Mouse (Mus musculus) natural killer cell, adult 2 months (primary cell): ENCODE data around the gene Col23a1.

Source experiments
- DNase-seq, 2 experiments: peaks; one replicate each; pipeline ENCODE4 v3.0.0; 2022; ENCODE audit warnings: low spot score in 2 of 2

Col23a1 gene

GRCm38 (mm10) chr11:51289564-51290041 is at the start of gene Col23a1:
Col23a1 (plus strand) TSS chr11:51289920.
- peak in 1 of 2 experiments; percentile 29 for DNase-seq

DNA sequence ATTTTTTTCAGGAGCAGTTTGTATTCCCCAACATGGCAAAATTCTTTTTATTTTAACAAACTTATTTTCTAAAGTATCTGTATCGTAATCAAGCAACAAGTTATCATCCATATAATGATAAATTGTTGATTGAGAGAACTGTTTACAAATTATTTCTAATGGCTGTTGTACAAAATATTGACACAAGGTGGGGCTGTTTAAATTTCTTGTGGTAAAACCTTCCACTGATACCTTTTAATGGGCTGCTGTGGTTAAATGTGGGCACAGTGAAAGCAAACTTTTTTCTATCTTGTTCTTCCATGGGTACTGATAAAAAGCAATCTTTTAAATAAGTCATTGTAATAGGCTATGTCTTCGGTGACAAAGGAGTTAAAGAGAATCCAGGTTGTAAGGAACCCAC is 46.8 kb upstream of the Col23a1 start:
- DNase-seq: no peak

DNA sequence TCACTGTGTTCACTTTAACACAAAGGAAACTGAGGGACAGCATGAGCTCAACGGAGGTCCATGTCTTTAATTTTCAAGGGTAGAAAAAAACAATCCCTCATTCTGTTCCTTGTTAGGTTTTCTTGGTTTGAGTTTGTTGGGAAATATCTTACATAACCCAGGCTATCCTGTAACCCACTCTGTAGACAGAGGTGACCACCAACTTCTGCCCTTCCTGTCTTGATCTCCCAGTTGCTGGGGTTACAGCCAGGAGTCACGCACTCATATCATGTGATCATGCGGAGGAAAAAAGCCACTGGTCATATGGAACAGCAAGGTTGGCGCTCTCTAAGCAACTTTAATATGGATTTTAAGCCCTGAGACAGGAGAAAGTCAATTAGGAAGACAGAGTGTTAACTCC is 32.7 kb upstream of the Col23a1 start:
- DNase-seq: no peak

DNA sequence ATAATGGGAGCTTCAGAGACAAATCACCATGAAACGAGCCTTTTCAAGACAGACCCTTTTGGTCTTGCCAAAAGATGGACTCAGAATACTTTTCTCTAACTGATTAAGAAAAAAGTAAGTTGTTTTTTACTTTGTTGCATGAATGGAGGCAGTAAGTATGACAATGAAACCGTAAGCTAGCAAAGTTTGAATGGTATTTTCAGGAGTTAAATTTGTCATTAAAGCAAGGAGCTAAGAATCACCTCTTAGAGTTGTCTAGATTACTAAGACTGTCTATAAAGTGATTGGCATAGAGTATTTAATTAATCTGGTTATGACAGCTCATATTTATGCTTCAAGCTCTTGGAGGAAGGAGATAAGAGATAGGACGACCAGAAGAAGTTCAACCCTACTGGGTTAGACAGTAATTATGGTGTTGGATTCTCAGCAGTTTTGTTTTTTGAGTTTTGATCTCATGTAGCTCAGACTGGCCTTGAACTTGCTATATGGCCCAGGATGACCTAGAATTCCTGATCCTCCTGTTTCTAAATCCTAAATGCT is 28.0 kb upstream of the Col23a1 start, which contains the start of gene Clk4:
Clk4 (plus strand) TSS at position 51 of the 540 bp plus-strand sequence.
- no peak for DNase-seq

DNA sequence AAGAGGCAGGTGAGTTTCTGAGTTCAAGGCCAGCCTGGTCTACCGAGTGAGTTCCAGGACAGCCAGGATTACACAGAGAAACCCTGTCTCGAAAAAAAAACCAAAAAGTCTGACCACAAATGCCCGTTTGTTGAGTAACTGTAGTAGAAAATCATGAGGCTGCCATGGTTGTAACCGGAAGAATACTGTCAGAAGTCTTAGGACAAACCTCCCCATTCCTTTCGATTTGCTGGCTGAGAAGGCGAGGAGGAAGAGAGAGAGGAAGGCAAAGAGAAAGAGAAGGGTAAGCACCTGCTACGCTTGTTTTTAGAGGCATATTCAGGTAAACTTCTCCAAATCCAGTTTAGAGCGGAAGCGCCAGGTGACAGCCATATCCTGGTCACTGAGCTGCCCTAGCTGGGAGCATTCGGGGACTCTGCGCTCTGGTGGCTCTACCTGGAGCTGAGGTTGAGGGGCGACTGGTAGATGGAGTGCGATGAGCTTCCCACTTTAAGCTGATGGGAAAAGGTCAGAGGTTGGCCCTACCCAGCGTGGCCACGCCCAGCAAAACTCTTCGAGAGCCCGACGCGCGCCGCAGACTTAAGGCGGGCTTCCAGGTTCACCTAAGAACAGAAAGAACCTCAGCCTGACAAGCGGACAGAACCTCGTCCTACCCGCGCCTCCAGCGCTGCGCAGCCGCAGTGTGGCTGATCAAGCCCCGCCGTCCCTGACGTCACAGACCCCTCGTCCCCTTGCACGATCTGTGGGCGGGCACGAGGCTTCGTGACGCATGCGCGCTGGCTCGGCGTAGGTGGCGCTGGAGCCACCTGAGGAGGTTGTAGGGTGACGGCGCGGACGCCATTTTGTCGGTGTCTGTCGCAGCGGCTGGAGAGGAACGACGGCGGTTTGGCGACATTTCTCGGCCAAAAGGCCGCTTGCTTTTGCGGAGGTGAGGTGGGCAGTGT is 27.1 kb upstream of the Col23a1 start, which contains the start of gene BC049762:
BC049762 (minus strand) TSS at position 705 of the 944 bp plus-strand sequence.
- DNase-seq: peak; percentile 99

DNA sequence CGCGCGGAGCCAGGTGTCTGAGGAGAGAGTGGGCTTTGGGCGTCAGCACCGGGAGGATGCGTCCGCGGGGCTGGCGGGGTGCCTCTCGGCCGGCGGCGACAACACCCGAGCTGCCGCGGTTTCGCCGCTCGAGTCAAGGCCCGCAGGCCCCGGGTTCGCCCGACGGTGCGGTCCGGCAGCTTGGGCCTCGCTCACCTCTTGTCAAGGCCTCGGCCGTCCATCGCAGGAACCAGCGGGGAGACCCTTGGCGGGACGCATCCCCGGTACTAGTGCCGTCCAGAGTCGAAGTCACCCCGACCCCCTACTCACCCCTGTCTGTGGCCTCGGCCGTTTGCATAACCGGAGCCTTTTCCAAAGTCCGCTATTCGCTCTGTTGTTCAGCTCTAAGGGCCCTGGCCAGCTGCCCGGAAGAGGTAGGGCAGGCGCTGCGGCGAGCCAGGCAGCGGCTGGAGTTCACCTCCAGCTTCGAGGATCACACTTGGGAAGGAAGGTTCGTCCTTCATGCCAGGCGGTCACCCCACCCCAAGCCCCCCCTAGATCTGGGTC is 26.4 kb upstream of the Col23a1 start:
- DNase-seq: no peak

- DNase-seq: peak; percentile 53 to 67
Observed at GRCm38 (mm10) chr11:51264352-51264751, 25.4 kb upstream of the Col23a1 start.

DNA sequence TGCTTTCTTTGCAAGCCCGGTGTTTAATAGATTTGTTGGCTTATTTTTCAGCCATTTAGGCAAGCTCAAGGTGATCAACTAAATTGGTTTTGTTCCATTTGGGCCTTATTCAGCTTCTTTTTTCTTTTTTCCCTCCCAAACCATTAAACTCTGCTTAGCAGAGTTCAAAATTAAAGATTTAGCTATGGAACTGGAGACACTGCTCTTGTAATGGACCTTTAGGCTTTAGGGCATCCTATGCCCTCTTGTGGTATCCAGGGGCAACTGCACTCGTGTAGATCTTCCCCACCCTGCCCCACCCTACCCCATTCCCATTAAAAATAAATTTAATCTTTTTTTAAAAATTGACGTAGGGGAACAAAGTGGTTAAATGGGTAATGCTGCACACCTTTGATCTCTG is 24.4 kb upstream of the Col23a1 start:
- no peak for DNase-seq

DNA sequence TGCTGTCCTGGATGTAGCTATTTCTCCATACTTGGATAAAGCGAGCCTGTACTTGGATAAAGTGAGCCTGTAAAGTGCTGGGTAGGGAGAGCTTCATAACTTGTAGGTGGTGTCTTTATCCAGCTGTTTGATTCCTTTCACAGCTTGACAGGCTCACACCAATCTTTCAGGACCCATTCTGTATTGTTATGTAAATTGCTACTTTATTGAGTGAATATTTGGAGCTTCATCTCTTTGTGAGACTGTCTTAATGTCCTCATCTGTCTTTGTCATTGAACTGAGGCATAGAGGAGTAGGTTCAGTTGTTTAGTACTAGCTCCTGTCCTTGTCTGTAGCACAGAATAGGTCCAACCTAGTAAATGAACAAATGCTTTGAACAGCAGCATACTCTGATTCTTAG is 15.3 kb upstream of the Col23a1 start:
- DNase-seq: no peak

GRCm38 (mm10) chr11:51290066-51290955 is 591 bp downstream of the Col23a1 start:
- DNase-seq: no peak

- no peak for DNase-seq
Observed at GRCm38 (mm10) chr11:51293956-51294530, 4.3 kb downstream of the Col23a1 start.

GRCm38 (mm10) chr11:51295742-51296141 is 6.0 kb downstream of the Col23a1 start:
- DNase-seq: no peak

- DNase-seq: no peak
Observed at GRCm38 (mm10) chr11:51298691-51299090, 9.0 kb downstream of the Col23a1 start.

GRCm38 (mm10) chr11:51302396-51302795 is 12.7 kb downstream of the Col23a1 start:
- DNase-seq: no peak

GRCm38 (mm10) chr11:51303981-51304553 is 14.3 kb downstream of the Col23a1 start:
- no peak for DNase-seq

- no peak for DNase-seq
Observed at GRCm38 (mm10) chr11:51308306-51308705, 18.6 kb downstream of the Col23a1 start.

- DNase-seq: no peak
Observed at GRCm38 (mm10) chr11:51311846-51312245, 22.1 kb downstream of the Col23a1 start.

DNA sequence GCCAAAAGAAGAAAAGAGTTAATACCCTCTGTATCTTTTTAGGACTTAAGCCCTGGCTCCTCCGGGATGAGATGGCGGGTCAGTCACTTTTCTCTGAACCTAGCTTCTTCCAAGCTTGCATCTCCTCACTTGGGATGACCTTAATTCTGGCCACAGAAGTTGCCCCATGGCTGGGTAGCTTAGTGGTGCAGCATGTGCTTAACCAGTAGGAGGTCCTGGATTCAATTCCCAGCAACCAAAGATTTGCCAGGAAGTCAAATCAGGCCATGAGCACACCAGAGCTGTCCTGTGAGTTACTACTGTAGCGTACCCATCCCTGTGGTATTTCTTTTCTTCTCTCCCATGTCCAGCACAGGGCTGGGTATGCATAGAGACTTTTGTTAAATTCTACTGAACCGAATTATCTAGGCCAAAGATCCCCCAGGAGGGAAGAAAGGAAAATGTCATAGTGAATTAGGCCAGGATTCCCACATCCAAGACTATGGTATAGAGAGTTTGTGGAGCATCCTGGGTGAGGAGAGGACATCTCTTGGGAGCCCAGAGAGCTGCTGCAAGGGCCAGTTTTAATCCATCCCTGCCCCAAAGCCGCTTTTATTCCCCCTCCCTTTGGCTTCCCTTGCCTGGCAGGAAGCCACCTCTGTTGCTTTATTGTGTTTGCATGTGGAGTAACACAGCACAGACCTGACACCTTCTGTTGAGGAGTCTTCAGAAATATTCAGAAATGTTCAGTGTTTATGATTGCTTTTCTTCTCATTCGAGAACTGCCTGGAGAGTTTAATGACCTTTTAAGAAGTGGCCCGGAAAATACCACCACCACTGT is 26.5 kb downstream of the Col23a1 start:
- no peak for DNase-seq

DNA sequence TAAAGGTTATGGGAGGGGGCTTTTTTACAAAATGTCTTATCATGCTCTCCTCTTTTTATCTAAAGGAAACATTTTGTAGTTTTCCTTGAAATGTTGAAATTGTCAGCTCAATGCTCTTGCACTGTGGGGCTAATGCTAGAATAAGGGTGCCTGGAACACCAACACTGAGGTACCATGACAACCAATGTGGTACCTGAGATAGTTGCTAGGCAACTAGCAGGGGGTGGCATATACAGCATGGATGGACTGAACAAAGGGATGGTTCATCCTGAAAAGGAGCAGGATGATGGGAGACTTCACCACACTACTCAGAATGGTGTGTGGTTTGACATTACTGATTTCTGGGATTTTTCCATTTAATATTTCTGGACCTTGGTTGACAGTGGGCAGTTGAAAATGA is 30.9 kb downstream of the Col23a1 start:
- DNase-seq: no peak

- no peak for DNase-seq
Observed at GRCm38 (mm10) chr11:51326908-51327307, 37.2 kb downstream of the Col23a1 start.
